Mouse (Mus musculus) liver, adult (tissue): ENCODE data around the gene Mta3.

ENCODE experiments used
- GATA4 ChIP-seq: IDR thresholded peaks from 2 replicates; pipeline ENCODE4 v1.6.1; 2014; ENCODE audit warnings: mild to moderate bottlenecking, low read length; ENCODE audit not compliant: insufficient replicate concordance

Mta3 gene

GRCm38 (mm10) chr17:83704469-83704868, 1.5 kb upstream of the Mta3 start:
- no peak for TF ChIP-seq GATA4

- TF ChIP-seq GATA4 = no peak
Observed at GRCm38 (mm10) chr17:83705352-83706115, 429 bp upstream of the Mta3 start.

- no peak for TF ChIP-seq GATA4
Observed at GRCm38 (mm10) chr17:83706594-83707126, 697 bp downstream of the Mta3 start.

GRCm38 (mm10) chr17:83707372-83707771, 1.4 kb downstream of the Mta3 start:
- TF ChIP-seq GATA4 = no peak

GRCm38 (mm10) chr17:83707846-83708245, 1.9 kb downstream of the Mta3 start:
- no peak for TF ChIP-seq GATA4

GRCm38 (mm10) chr17:83708256-83708655, 2.3 kb downstream of the Mta3 start:
- TF ChIP-seq GATA4 = no peak

- no peak for TF ChIP-seq GATA4
Observed at GRCm38 (mm10) chr17:83708891-83709290, 2.9 kb downstream of the Mta3 start.

- no peak for TF ChIP-seq GATA4
Observed at GRCm38 (mm10) chr17:83710639-83711038, 4.7 kb downstream of the Mta3 start.

- TF ChIP-seq GATA4 = no peak
Observed at GRCm38 (mm10) chr17:83712341-83712740, 6.4 kb downstream of the Mta3 start.

- TF ChIP-seq GATA4 = no peak
Observed at GRCm38 (mm10) chr17:83720449-83720848, 14.5 kb downstream of the Mta3 start.

GRCm38 (mm10) chr17:83721157-83721556, 15.2 kb downstream of the Mta3 start:
- no peak for TF ChIP-seq GATA4

GRCm38 (mm10) chr17:83723064-83723463, 17.1 kb downstream of the Mta3 start:
- no peak for TF ChIP-seq GATA4

- no peak for TF ChIP-seq GATA4
Observed at GRCm38 (mm10) chr17:83726496-83726895, 20.5 kb downstream of the Mta3 start.

- TF ChIP-seq GATA4 = no peak
Observed at GRCm38 (mm10) chr17:83727707-83728106, 21.7 kb downstream of the Mta3 start.

- TF ChIP-seq GATA4 = no peak
Observed at GRCm38 (mm10) chr17:83729029-83729428, 23.1 kb downstream of the Mta3 start.

- no peak for TF ChIP-seq GATA4
Observed at GRCm38 (mm10) chr17:83730123-83730522, 24.2 kb downstream of the Mta3 start.

GRCm38 (mm10) chr17:83732166-83732629, 26.2 kb downstream of the Mta3 start:
- no peak for TF ChIP-seq GATA4
